ENCODE assay signal across 17 mouse cellular contexts in genomic region chr7:83145551-83145950, GRCm38 (mm10).
"Had no signal": no experiment of that assay in that cellular context is flagged by ENCODE, and none has a peak within 500 bp of the region (broad histone marks: within the 10 kb centered on the region; RNA-seq: fewer than 3 reads in every experiment).

No protein-coding gene starts in this region.

- H3K36me3 ChIP-seq: limb, embryonic 12.5 days; liver, embryonic 13.5 days; lung, embryonic 15.5 days; neural tube, embryonic 13.5 days; stomach, embryonic 15.5 days had no signal

- H3K4me2 ChIP-seq: limb, embryonic 12.5 days; liver, embryonic 13.5 days; lung, embryonic 15.5 days; midbrain, embryonic 11.5 days; neural tube, embryonic 13.5 days; stomach, embryonic 15.5 days had no signal

- DNase-seq: kidney, adult 8-10 months; kidney, postnatal 25 days; liver; liver, embryonic 13.5 days; liver, postnatal 0 days; lung, postnatal 14 days; right cerebral cortex, postnatal 4 days; spleen, adult 18-20 months; thymus, postnatal 36 days had no signal

- H3K27me3 ChIP-seq: limb, embryonic 12.5 days; liver, embryonic 13.5 days; lung, embryonic 15.5 days; neural tube, embryonic 13.5 days; stomach, embryonic 15.5 days had no signal

- ATAC-seq: intestine, postnatal 0 days; liver, postnatal 0 days had no signal

- H3K27ac ChIP-seq: limb, embryonic 12.5 days; liver, embryonic 13.5 days; lung, embryonic 15.5 days; macrophage; neural tube, embryonic 13.5 days; stomach, embryonic 15.5 days had no signal

- H3K9ac ChIP-seq: limb, embryonic 12.5 days; liver, embryonic 13.5 days; liver, postnatal 0 days; lung, embryonic 15.5 days; neural tube, embryonic 13.5 days; stomach, embryonic 15.5 days had no signal

- H3K4me3 ChIP-seq: limb, embryonic 12.5 days; liver, embryonic 13.5 days; lung, embryonic 15.5 days; megakaryocyte, embryonic 14.5 days; neural tube, embryonic 13.5 days; stomach, embryonic 15.5 days had no signal

- H3K9me3 ChIP-seq: limb, embryonic 12.5 days; liver, embryonic 13.5 days; lung, embryonic 15.5 days; megakaryocyte, embryonic 14.5 days; neural tube, embryonic 13.5 days; stomach, embryonic 15.5 days had no signal

- H3K4me1 ChIP-seq: liver, embryonic 13.5 days; lung, embryonic 15.5 days; neural tube, embryonic 13.5 days; stomach, embryonic 15.5 days had no signal
